Mouse (Mus musculus): ENCODE measurements around the gene Vps33a.
A peak's percentile ranks its signal among the peaks of the same experiment; 100 is the strongest.

The Vps33a gene

DNA sequence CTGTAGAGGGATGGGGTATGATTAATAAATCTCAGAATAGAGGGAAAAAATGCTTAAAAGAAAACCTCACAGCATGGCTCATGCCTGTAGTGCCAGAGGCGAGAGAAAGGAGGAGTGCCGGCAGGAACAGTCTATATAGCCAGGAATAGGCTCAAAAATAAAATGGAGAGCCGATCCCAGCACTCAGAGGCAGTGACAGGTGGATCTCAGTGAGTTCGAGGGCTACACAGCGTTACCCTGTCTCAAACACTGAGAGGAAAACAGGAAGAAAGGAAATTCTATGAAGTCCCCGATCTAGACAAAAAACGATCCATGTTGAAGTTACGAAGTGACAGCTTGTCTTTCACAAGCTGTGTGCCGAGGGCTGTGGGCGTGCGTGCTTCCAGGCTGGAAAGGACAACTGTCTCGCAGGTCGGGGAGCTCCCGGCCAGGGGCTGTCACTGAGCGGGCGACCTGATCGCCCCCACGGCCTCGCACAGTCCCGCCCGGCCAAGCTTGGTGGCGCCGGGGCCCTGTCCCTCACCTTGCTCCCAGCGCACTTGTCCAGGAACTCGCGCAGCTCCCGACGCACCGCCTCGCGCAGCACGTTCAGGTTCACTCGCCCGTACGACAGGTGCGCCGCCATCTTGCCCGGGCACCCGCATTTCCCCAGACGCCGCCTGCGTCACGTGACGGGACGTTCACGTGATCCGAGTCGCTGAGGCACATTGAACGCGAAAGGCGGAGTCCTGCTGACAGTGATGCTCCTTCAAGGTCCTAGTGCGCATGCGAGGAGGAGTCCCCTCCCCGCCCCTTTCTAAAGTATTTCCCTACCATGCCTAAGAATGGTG lies at the start of gene Vps33a:
TSS of gene Vps33a (minus strand) at position 682 of the 830 bp plus-strand sequence.
- DNase-seq, result peak; percentile 98

DNA sequence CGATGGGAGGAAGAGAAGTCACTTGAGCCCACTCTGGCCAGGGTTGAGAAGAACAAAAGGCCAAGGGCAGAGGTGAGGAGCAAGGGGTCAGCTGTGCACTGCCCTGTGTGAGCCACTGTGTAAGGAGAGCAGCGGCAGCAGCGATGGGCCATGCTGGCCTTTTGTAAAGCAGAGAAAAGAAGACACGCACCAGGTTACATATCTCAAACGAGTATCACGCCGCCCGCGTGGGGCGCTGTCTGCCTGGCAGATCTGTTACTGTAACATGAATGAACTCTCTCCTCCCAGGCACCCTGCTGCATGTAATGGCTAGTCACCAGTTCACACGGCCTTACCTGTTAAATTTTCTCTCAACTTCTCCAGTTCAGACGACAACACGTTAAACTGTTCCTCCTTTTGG lies 49.6 kb upstream of the Vps33a start:
- no peak for DNase-seq

DNA sequence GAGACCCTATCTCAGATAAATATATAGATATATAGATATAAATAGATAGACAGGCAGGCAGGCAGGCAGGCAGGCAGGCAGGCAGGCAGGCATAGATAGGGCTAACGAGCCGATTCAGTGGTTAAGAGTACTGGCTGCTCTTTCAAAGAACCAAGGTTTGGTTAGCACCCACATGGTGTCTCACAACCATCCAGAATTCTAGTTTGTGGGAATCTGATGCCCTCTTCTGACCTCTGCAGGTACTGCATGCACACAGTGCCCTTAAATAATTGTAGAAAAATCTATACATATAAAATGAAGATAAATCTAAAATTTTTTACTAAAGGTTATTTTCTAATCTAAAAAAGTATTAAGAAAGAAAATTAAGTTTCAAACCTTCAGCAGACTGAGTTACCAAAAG lies 45.7 kb upstream of the Vps33a start:
- DNase-seq, result no peak

DNA sequence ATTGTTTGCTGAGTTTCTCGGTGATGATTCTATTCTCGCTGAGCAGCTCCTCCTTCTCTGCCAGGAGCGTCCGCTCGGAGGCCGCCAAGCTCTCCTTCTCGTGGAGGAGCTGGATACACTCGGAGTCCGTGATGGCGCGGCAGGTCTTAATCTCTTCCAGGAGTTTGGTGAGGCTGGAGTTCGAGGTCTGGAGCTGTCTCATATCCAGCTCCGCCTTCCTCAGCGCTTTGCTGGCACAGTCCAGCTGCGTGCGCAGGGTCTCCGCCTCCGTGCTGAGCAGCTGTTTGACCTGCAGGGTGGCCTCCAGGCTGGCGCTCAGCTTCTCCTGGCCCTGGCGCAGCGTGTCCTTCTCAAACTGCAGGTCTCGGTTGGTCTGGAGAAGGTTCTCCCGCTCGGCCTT lies 41.4 kb upstream of the Vps33a start:
- DNase-seq, result no peak

DNA sequence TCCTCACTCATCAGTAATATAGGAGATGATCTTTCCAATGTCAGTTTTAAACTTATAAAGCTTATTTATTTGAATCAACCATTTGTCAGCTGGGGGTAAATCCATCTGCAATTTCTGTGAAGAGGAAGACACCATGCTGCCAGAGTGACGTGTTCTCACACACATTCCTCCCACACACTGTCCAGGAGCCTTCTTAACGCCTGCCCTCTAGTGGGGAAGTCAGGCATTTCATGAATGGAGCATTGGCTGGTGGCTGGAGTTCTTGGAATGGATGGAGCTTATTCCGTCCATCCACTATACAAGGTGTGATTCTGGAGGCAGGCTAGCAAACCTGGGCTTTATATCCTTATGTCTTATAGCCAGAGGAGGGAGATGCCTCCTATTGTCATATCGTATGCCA lies 37.0 kb upstream of the Vps33a start:
- peak; percentile 88 for DNase-seq

DNA sequence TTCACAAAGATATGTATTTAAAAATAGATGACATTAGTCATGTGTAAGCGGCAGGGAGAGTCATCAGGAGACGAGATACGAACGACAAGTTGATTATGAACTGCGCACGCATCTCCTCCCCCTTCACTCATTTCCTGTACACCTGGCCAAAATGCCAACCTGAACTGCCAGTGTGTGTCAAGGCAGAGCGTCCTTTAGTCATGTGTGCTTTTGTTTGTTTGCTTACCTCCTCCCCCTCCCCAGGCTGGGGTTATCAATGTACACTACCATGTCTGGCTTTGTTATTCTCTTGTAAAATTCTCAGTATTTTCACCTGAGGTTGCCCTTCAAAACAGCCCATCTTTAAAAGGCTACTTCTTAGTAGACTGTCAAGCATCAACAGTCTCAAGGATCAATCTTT lies 36.6 kb upstream of the Vps33a start:
- no peak for DNase-seq

DNA sequence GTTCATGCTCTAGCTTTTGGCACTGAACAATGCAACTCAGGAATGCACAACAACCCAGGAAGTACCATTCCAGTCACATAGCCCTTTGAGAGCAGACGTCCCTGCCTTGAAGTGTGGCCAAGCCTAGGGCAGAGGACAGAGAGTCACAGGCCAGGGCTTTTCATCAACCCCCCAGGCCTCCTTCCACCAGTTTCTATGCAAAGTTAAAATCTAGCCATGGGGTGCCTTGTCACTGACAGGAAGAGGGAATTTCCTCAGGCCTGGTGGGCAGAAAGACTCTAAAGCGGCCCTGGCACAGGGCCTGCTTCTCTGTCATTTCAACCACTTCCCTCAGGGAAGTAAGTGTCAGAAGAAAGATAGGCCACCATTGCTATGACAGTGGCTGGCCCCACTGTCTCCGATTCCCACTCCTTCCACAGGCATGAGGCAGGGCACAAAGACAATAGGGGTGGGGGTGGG lies 34.4 kb upstream of the Vps33a start:
- no peak for DNase-seq

DNA sequence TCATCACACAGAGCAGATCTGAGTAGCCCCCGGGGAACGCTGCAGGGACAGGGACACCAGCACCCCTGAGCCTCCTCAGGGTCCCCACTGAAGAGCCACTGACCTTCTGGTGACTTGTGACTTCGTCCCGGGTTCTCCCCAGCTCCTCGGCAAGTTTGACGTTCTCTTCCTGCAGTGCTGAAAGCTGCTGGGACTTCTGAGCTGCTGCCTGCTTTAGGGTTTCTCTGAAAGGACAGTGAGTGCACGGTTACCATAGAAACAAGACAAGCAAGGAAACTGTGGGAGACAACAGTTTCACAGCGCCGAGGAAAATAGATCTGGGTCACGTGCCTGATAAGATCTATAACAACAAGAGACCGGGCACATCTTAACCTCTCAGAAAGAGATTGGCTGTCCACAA lies 30.7 kb upstream of the Vps33a start:
- peak; percentile 82 for DNase-seq

DNA sequence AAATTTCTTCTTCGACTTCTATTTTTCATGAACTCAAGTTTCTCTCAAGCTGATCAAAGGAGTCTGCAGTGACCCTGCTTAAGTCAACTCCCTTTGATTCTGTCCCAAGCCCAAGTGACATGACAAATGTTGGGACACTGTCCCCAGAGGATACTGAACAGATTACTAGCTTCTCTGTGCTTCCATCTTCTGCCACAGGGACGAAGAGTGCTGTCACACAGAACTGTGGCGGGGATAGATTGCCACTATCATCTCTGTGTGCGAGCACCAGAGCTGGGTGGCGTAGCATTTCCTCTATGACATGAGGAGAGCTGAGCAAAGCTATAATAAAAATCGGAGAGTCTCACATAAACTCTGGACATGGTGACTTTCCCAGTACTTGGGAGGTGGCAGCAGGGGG lies 29.3 kb upstream of the Vps33a start:
- no peak for DNase-seq

DNA sequence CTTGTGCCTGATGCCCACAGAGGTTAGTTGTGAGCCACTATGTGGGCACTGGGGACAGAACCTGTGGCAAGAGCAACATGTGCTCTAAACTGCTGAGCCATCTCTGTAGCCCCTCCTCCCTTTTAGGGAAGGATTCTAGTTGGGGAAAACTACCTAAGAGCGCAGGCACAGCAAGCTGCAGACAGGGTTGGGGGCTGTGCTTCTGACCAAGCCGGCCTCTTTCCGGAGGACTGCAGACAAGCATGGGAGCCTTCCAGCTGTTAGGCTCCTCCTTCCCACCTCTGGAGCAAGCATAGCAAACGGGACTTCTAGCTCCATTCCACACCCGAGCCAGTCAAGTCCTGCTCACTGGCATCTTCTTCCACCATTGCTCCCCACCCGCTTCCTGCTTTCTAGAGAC lies 26.5 kb upstream of the Vps33a start:
- DNase-seq, result no peak

DNA sequence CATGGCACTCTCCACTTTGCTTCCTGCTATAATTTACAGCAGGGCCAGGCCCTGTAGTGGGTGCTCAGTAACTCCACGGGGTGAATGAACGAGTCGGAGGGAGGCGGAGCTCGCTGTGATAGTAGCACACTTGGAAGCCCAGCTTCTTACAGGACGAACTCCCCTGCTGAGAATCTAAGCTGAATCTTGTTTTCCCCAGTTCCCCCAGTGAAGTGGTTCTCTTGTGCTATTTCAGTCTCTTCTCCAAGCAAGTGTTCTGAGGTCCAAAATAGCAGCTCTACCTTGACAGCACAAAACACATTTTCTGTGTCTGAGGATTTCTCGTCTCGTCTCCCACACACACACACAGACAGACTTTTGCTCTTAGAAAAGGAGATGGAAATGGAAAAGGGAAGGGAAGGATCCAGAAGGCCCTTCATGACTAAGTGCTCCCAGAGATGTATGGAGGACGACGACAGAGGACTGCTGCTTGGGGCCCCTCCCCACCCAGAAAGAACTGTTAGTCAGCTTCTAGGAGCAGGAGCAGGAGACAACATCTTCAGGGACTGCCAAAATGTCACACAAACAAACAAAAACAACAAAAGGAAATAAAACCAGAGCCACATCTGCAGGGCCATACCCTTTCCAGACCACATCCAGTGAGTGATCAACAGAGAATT lies 20.9 kb upstream of the Vps33a start:
- DNase-seq, result no peak

DNA sequence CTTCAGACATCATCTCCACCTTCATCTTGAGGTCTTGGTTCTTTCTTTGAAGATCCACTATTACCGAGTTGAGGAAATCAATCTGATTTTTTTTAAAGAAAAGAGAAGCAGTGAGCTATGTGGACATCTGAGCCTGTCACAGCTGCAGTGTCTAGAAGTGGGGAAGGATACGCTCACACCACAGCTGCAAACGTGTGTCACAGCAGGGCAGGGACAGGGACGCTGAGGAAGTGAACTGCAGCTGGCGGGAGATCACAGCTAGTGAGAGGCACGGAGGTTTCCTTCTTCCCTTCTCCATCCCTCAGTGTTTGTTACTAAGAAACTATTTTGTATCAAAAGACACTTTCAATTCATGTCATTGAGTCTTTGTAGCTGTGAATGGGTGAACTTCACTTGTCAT lies 7.2 kb upstream of the Vps33a start:
- no peak for DNase-seq

DNA sequence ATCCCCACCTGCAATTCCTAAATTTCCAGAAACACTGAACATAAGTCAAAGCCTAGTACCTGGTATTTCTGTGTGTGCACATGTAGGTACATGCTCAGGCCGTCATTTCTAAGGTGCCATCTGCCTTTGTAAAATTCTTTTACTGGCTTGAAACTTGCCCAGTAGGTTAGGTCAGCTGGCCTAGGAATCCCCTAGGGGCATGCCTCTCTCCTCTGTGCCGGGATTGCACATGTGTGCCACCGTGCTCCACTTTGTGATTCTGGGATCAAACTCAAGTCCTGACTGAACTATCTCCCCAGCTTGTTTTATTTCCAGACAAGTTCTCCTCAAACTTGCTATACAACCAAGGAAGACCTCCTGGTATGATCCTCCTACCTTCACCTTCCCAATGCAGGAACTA lies 3.9 kb upstream of the Vps33a start:
- DNase-seq, result no peak

DNA sequence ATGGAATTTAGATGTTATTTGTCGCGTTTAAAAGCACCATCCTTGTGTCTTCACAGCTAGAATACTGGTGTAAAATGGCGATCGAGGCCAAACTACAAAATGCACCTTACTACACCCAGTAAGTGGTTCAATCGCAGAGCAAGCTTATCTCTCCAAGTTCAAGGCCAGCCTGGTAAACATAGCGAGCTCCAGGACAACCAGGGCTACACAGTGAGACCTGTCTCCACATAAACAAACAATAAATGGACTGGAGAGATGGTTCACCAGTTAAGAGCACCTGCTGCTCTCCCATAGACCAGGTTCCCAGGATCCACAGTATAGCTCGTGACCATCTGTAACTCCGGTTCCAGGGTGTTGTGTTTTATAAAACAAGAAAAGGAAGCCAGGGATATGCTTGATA lies 524 bp upstream of the Vps33a start:
- no peak for DNase-seq

DNA sequence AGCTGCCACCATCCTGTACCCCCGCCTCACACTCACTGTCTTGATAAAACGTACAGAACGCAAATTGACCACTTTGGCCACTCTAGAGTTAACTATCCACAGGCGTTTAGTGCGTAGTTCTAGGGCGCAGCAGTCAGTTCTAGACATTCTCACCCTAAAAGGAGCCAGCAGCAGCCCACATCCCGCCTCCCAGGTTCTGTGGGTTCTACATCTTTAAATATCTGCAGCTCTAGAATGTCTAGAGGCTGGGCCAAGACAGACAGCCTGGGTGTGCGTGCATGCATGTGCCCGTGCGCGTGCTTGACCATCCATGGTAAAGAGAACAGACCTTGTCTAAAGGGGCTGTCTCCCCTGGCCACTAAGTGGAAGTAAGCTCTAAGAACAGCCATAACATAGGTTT lies 11.7 kb downstream of the Vps33a start:
- no peak for DNase-seq

DNA sequence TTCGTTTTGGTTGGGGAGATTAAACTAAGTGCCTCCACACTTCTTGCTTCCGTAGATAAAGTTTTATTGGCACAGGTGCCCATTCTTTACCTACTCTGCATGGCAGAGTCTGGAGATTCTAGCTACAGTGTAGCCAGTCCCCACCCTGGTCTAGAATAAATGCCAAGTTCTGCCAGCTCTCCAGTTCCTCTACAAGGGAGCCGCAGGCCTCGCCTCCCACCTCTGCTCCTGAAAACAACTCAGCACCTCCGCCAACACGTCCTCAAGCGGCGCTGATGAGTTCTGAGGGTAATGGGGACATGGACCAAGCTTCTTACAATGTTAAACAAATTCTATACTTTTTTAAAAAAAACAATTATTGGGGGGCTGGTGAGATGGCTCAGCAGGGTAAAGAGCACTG lies 13.2 kb downstream of the Vps33a start:
- no peak for DNase-seq

DNA sequence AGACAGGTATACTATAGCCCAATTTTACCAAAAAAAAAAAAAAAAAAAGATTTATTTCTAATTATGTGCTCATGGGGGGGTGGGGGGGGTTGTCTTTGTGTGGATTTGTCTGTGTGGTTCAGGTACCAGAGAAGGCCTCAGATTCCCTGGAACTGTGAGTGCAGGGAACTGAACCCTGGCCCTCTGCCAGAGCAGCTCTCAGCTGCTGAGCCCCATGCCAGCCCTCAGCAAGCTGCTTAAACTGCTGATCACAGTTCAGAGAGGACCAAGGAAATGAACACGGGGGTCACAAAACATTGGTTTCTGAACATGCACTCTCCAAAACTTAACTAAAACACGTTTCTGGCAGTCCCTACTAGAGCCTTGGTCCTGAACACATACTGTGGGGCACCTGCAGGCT lies 16.4 kb downstream of the Vps33a start:
- peak; percentile 56 for DNase-seq

DNA sequence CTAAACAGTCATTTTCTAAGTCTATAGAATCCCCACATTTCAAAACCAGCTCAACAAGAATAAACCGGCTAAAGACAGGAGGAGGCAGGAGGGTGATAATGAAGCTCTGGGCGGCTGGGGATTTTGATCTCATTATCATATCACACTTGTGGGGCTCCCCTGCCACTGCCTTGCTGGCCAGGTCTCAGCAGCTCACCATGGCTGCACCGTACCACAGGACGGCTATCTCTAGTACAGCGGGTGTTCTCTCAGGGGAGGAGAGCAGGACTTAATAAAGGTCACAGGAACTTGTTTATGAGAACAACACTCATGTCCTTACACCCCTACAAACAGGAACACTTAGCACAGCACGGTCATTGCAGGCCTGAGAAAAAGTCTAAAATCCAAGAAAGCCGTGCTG lies 17.1 kb downstream of the Vps33a start:
- no peak for DNase-seq

DNA sequence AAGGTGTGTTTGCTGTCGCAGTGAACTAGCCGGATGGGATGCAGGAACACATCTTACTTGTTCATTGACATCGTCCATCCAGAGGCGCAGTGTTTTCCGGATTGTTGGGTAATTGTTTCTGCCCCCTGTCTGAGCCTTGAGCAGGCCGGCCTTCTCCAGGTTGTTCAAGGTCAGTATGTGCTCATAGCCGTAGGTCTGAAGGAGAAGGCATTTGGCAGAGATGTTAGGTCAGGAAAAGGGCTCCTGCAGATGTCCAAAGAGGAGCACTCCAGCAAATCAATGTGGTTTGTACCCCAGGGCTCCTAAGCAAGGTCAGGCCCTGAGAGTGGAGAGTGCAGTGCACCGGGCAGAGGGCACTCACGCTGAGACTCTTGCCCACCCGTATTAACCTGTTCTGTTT lies 39.0 kb downstream of the Vps33a start:
- DNase-seq, result no peak

DNA sequence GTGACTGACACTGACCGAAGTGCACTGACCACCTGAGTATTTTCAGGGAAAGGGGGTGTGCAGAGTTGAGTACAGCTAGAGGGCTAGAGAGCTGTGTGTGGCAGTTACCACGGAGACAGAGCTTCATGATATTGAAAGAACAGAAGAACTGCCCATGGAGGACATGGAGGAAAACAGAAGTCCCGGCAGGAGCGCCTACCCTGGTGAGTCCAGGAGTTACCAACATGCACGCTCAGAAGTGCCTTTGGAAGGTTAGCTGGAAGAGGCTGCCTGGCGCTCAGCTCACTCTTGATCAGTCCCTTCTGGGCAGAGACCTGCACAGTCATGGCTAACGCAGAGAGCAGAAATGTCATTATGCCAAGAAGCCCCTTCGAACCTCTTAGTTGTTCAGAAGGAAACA lies 42.8 kb downstream of the Vps33a start:
- no peak for DNase-seq

DNA sequence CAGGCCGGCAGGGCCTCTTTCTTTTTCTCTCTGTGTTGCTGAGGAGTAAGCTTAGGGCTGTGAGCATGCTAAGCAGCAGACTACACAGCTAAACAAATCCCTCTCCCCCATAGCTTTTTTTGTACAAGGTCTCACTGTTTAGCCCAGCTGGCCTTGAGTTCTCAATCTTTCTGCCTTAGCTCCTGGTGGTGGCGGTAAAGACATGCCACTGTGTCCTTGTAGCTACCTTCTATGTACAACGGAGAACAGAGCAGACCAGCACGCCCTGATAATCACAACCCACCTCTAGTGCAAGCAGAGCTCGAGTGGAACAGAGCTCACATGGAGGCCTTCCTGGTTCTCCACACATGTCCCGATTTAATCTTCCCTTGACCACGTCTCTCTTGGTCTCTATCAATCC lies 44.2 kb downstream of the Vps33a start:
- DNase-seq, result no peak

DNA sequence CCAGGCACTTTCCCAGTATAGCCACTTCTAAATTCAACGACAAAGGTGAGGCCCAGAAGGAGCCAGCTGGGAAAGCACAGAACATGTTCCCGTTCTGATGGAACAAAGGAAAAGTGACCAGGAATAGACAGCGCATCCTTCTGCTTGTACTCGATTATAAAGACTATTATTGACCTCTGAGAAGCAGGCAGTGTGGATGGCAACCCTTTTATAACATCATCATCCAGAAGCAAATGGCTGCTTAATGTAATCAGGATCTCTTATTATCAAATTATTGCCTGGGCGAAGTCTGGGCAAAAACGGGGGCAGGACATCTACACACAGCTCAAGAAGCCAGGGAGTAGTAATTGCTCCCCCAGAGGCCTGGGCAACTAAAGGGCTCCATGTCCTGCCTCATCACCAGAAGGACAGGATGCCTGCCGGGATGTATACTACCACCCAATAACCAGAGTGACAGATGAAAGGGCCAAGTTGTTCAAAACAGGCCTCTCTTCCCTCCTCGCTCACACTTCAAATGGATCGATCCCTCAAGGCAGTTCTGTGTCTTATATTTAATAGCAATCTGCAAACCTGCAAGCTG lies 46.8 kb downstream of the Vps33a start:
- DNase-seq, result no peak

DNA sequence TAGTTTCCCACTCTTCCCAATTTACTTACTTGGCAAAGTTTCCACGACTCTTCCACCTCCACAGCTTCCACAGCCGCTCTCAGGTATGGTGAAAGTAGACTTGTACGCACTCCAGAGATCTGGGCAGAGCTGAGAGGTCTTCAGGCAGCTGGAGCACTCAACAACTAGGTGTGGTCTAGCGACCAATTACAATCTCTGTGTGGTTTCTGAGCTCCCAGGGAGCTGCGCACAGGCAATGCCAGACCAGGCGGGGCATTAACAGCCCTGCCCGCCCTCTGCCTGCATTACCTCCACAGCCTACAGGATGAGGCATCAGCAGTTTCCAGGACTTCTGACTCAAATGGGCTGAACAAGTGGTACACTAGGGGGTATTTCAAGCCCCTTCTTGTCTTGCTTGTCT lies 47.6 kb downstream of the Vps33a start, which contains the start of gene Gm49027:
TSS of gene Gm49027 (minus strand) at position 208 of the 400 bp plus-strand sequence.
- DNase-seq, result no peak

DNA sequence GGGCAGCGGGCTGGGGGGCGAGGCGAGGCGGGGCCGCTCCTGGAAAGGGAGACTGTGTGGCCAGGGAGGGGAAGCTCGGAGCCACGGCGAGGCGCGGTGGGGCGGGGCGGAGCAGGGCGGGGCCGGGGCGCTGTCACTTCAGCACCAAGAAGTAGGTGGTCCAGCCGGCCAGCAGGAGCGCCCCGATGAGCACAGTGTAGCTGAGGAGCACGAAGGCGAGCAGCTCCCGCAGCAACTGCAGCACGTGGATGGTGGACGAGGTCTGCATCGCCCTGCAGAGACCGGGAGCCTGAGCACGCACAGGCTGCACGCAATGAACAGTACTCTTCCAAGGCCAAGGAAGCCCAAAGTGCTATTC lies 48.5 kb downstream of the Vps33a start:
- DNase-seq, result no peak

All from layer of hippocampus, adult 9-11 months (tissue).